ENCODE assay signal across 27 mouse cellular contexts in genomic region chr8:77410394-77410793, GRCm38 (mm10).
DNase-seq lines count a peak whose midpoint lies in the region; ATAC-seq and TF ChIP-seq lines count a peak whose summit lies in the region.
"Had no signal": no experiment of that assay in that cellular context is flagged by ENCODE, and none has a peak within 500 bp of the region (broad histone marks: within the 10 kb centered on the region; RNA-seq: fewer than 3 reads in every experiment).

No protein-coding gene starts in this region.

- H3K4me1 ChIP-seq in heart, adult 2 months (ENCODE audit: control insufficient read depth, insufficient read depth, low read length): no peaks in the 10 kb centered on the region; the same call in none of the 2 replicates
- H3K4me1 ChIP-seq in heart, embryonic 11.5 days (ENCODE audit: control insufficient read depth, insufficient read depth, low read length): no peaks in the 10 kb centered on the region
- H3K4me1 ChIP-seq: embryonic facial prominence, embryonic 12.5 days; embryonic facial prominence, embryonic 15.5 days; heart, embryonic 10.5 days; hindbrain, embryonic 13.5 days; intestine, embryonic 15.5 days had no signal

- no peak for TF ChIP-seq CTCF in heart, adult 2 months (IDR thresholded peaks at IDR 0.05)

- TF ChIP-seq POLR2A in heart, adult 2 months (IDR thresholded peaks at IDR 0.05; ENCODE audit: insufficient read depth, low read depth, low read length): no peak

- peaks cover 6% of the 10 kb centered on the region; the same call in 1 of the 2 replicates for H3K36me3 ChIP-seq in heart, adult 2 months (ENCODE audit: control insufficient read depth, insufficient read depth, low read length)
- peaks cover 4% of the 10 kb centered on the region; the same call in 1 of the 2 replicates for H3K36me3 ChIP-seq in heart, embryonic 11.5 days (ENCODE audit: control insufficient read depth, insufficient read depth, low read length)
- H3K36me3 ChIP-seq: hindbrain, embryonic 13.5 days had no signal

- H3K79me2 ChIP-seq in heart, adult 2 months (replicated peaks; ENCODE audit: control insufficient read depth, insufficient read depth, low read length): no peaks in the 10 kb centered on the region

- no peak overlapping the region; the same call in 1 of the 2 replicates for H3K27ac ChIP-seq in heart, adult 2 months
- no peak overlapping the region for H3K27ac ChIP-seq in heart, embryonic 11.5 days (ENCODE audit: low read depth, low read length)
- H3K27ac ChIP-seq: embryonic facial prominence, embryonic 12.5 days; embryonic facial prominence, embryonic 15.5 days; gastrocnemius, adult 2 months; heart, embryonic 10.5 days; hindbrain, embryonic 10.5 days; hindbrain, embryonic 13.5 days; intestine, embryonic 15.5 days had no signal

- H3K9ac ChIP-seq in heart, adult 2 months (ENCODE audit: low read depth, low read length): no peak overlapping the region
- no peak overlapping the region for H3K9ac ChIP-seq in heart, embryonic 11.5 days (ENCODE audit: low read depth, low read length)
- H3K9ac ChIP-seq: embryonic facial prominence, embryonic 12.5 days; embryonic facial prominence, embryonic 15.5 days; forebrain, postnatal 0 days; hindbrain, embryonic 13.5 days; intestine, embryonic 15.5 days had no signal

- no peak for ATAC-seq in heart, embryonic 11.5 days (replicated peaks; ENCODE audit: insufficient number of reproducible peaks, low FRiP score, low TSS enrichment)
- ATAC-seq: forebrain, embryonic 14.5 days; forebrain, postnatal 0 days; hindbrain, embryonic 16.5 days; intestine, embryonic 15.5 days; Patski had no signal

- peak; percentile 40 for DNase-seq in adrenal gland, adult 2 months
- DNase-seq in adrenal gland, adult 18-20 months (ENCODE audit: low spot score in 2 of 2): no peak
- no peak for DNase-seq in heart, adult 2 months
- peak; percentile 58 for DNase-seq in adrenal gland, postnatal 14 days
- DNase-seq in adrenal gland, postnatal 36 days: peak; percentile 25 to 43
- no peak for DNase-seq in right cerebral cortex, postnatal 36 days (ENCODE audit: low spot score in 2 of 2)
- DNase-seq: B cell, adult 2 months; cerebellum, adult 18-20 months; cerebellum, adult 9-10 months; cerebellum, postnatal 25 days; forebrain, postnatal 0 days; gastrocnemius, adult 2 months; gastrocnemius, postnatal 14 days; heart, postnatal 36 days; kidney, adult 11 months had no signal

- no peak overlapping the region for H3K4me2 ChIP-seq in heart, embryonic 11.5 days
- H3K4me2 ChIP-seq: embryonic facial prominence, embryonic 12.5 days; embryonic facial prominence, embryonic 15.5 days; hindbrain, embryonic 13.5 days; intestine, embryonic 15.5 days had no signal

- 75% methylated on average over 9 of the region's 9 CpGs for WGBS in heart, adult 2 months
- 82% methylated on average over 9 of the region's 9 CpGs for WGBS in heart, embryonic 11.5 days (ENCODE audit: insufficient replicate concordance)

- no peak overlapping the region for H3K4me3 ChIP-seq in heart, adult 2 months
- no peak overlapping the region for H3K4me3 ChIP-seq in heart, embryonic 11.5 days (ENCODE audit: low read depth, low read length)
- H3K4me3 ChIP-seq: embryonic facial prominence, embryonic 12.5 days; embryonic facial prominence, embryonic 15.5 days; gastrocnemius, adult 2 months; heart, embryonic 10.5 days; hindbrain, embryonic 10.5 days; hindbrain, embryonic 13.5 days; intestine, embryonic 15.5 days had no signal

- H3K27me3 ChIP-seq in heart, adult 2 months (ENCODE audit: control insufficient read depth, insufficient read depth, low read length): no peaks in the 10 kb centered on the region
- H3K27me3 ChIP-seq in heart, embryonic 11.5 days (ENCODE audit: control insufficient read depth, insufficient read depth, low read length): no peaks in the 10 kb centered on the region
- H3K27me3 ChIP-seq: CH12.LX; embryonic facial prominence, embryonic 12.5 days; embryonic facial prominence, embryonic 15.5 days; hindbrain, embryonic 13.5 days; intestine, embryonic 15.5 days; Patski had no signal

- intact Hi-C loops in heart, adult 2 months (cut with DNase I): loop anchor here (10.0 kb wide), 2 partner anchors 204 to 594 kb away; partner anchors contain the start of gene Tmem184c

- no peaks in the 10 kb centered on the region for H3K9me3 ChIP-seq in heart, embryonic 11.5 days (replicated peaks; ENCODE audit: control insufficient read depth, low read length)
- H3K9me3 ChIP-seq: embryonic facial prominence, embryonic 12.5 days; embryonic facial prominence, embryonic 15.5 days; G1E; heart, embryonic 10.5 days; hindbrain, embryonic 10.5 days; hindbrain, embryonic 13.5 days; intestine, embryonic 15.5 days had no signal

- TF ChIP-seq EP300 in heart, adult 2 months (IDR thresholded peaks at IDR 0.05; ENCODE audit: insufficient read depth, low read depth, low read length): 0 out of 2 replicates have a peak, but pooled peaks have one; percentile 52

Comparison
In these comparisons a context has a peak if more than half of its experiments do, and no peak if none do; other contexts are left out.
1. DNase-seq: peak in adrenal gland, adult 2 months (single experiment), adrenal gland, postnatal 14 days (single experiment) and adrenal gland, postnatal 36 days (2 of 2); none in adrenal gland, adult 18-20 months (0 of 2), heart, adult 2 months (0 of 2) and right cerebral cortex, postnatal 36 days (0 of 2).